Mouse (Mus musculus): ENCODE measurements around the gene Cfap77. TPM values are rescaled to one million over a fixed set of nuclear protein-coding genes. Genes with fewer than 3 reads are reported as not detected.

Cfap77 gene
- total and polyA plus RNA-seq, 3 experiments: 0.55 to 2.2 (median 0.73) TPM

GRCm38 (mm10) chr2:28903871-28904270, 151.0 kb downstream of the Cfap77 start:
- DNase-seq (ENCODE audit: low spot score) (no peak), ATAC-seq (ENCODE audit: extremely low read depth, insufficient number of reproducible peaks, low FRiP score, poor library complexity, severe bottlenecking) (no peak)
- Histone ChIP-seq H3K4me1 (ENCODE audit: insufficient read depth, low read depth, low read length) (no peaks in the 10 kb centered on the region; the same call in 1 of the 2 replicates), H3K9me3 (replicated peaks) (no peaks in the 10 kb centered on the region), H3K4me3 (ENCODE audit: low read depth, low read length) (no peak overlapping the region), H3K36me3 (replicated peaks) (peaks cover 96% of the 10 kb centered on the region), H3K27me3 (ENCODE audit: insufficient read depth, low read length) (no peaks in the 10 kb centered on the region)
- no peak for TF ChIP-seq POLR2AphosphoS5 (IDR thresholded peaks at IDR 0.05; ENCODE audit: insufficient replicate concordance, low read depth, low read length)
- TF ChIP-seq GATA2 (IDR thresholded peaks at IDR 0.05; ENCODE audit: borderline replicate concordance, low read depth, low read length): no peak
- no peak for TF ChIP-seq CTCF (IDR thresholded peaks at IDR 0.05; ENCODE audit: low read depth, low read length)
- no peak for TF ChIP-seq TAL1 (conservative IDR thresholded peaks at IDR 0.05; ENCODE audit: low read depth, low read length)
- no peak for TF ChIP-seq GATA1 (IDR thresholded peaks at IDR 0.05; ENCODE audit: borderline replicate concordance, low read length)

- peaks cover 97% of the 10 kb centered on the region for H3K36me3 ChIP-seq (replicated peaks)
- ATAC-seq (ENCODE audit: extremely low read depth, insufficient number of reproducible peaks, low FRiP score, poor library complexity, severe bottlenecking): no peak
These were observed 152.6 kb downstream of the Cfap77 start for GRCm38 (mm10) chr2:28902291-28902690.

GRCm38 (mm10) chr2:28897340-28897899, 157.4 kb downstream of the Cfap77 start:
- Histone ChIP-seq H3K4me3 (ENCODE audit: low read depth, low read length) (no peak overlapping the region), H3K4me1 (ENCODE audit: insufficient read depth, low read depth, low read length) (peaks cover 26% of the 10 kb centered on the region), H3K36me3 (replicated peaks) (peaks cover 98% of the 10 kb centered on the region), H3K27me3 (ENCODE audit: insufficient read depth, low read length) (no peaks in the 10 kb centered on the region), H3K9me3 (replicated peaks) (no peaks in the 10 kb centered on the region)
- DNase-seq (ENCODE audit: low spot score): no peak
- ATAC-seq (ENCODE audit: extremely low read depth, insufficient number of reproducible peaks, low FRiP score, poor library complexity, severe bottlenecking): no peak
- TF ChIP-seq CTCF (IDR thresholded peaks at IDR 0.05; ENCODE audit: low read depth, low read length) (no peak), TAL1 (conservative IDR thresholded peaks at IDR 0.05; ENCODE audit: low read depth, low read length) (no peak), GATA1 (IDR thresholded peaks at IDR 0.05; ENCODE audit: borderline replicate concordance, low read length) (no peak), POLR2AphosphoS5 (IDR thresholded peaks at IDR 0.05; ENCODE audit: insufficient replicate concordance, low read depth, low read length) (no peak), GATA2 (IDR thresholded peaks at IDR 0.05; ENCODE audit: borderline replicate concordance, low read depth, low read length) (no peak)

More at GRCm38 (mm10) chr2:28902291-28902690, 152.6 kb downstream of the Cfap77 start:
- Histone ChIP-seq H3K4me1 (ENCODE audit: insufficient read depth, low read depth, low read length) (peaks cover 6% of the 10 kb centered on the region), H3K9me3 (replicated peaks) (no peaks in the 10 kb centered on the region), H3K4me3 (ENCODE audit: low read depth, low read length) (no peak overlapping the region), H3K27me3 (ENCODE audit: insufficient read depth, low read length) (no peaks in the 10 kb centered on the region)
- TF ChIP-seq TAL1 (conservative IDR thresholded peaks at IDR 0.05; ENCODE audit: low read depth, low read length) (no peak), POLR2AphosphoS5 (IDR thresholded peaks at IDR 0.05; ENCODE audit: insufficient replicate concordance, low read depth, low read length) (no peak), CTCF (IDR thresholded peaks at IDR 0.05; ENCODE audit: low read depth, low read length) (no peak), GATA2 (IDR thresholded peaks at IDR 0.05; ENCODE audit: borderline replicate concordance, low read depth, low read length) (no peak), GATA1 (IDR thresholded peaks at IDR 0.05; ENCODE audit: borderline replicate concordance, low read length) (no peak)
- DNase-seq (ENCODE audit: low spot score): no peak

GRCm38 (mm10) chr2:28895876-28896275, 159.0 kb downstream of the Cfap77 start:
- H3K27me3 ChIP-seq (ENCODE audit: insufficient read depth, low read length): no peaks in the 10 kb centered on the region
- H3K4me3 ChIP-seq (ENCODE audit: low read depth, low read length): no peak overlapping the region
- H3K36me3 ChIP-seq (replicated peaks): peaks cover 99% of the 10 kb centered on the region
- DNase-seq (ENCODE audit: low spot score) (no peak), ATAC-seq (ENCODE audit: extremely low read depth, insufficient number of reproducible peaks, low FRiP score, poor library complexity, severe bottlenecking) (no peak)
- no peaks in the 10 kb centered on the region for H3K9me3 ChIP-seq (replicated peaks)
- TF ChIP-seq TAL1 (conservative IDR thresholded peaks at IDR 0.05; ENCODE audit: low read depth, low read length) (no peak), POLR2AphosphoS5 (IDR thresholded peaks at IDR 0.05; ENCODE audit: insufficient replicate concordance, low read depth, low read length) (no peak), GATA1 (IDR thresholded peaks at IDR 0.05; ENCODE audit: borderline replicate concordance, low read length) (no peak), CTCF (IDR thresholded peaks at IDR 0.05; ENCODE audit: low read depth, low read length) (no peak), GATA2 (IDR thresholded peaks at IDR 0.05; ENCODE audit: borderline replicate concordance, low read depth, low read length) (no peak)
- H3K4me1 ChIP-seq (ENCODE audit: insufficient read depth, low read depth, low read length): peaks cover 26% of the 10 kb centered on the region

GRCm38 (mm10) chr2:28893526-28893925, 161.3 kb downstream of the Cfap77 start:
- DNase-seq (ENCODE audit: low spot score) (no peak), ATAC-seq (ENCODE audit: extremely low read depth, insufficient number of reproducible peaks, low FRiP score, poor library complexity, severe bottlenecking) (no peak)
- no peaks in the 10 kb centered on the region for H3K9me3 ChIP-seq (replicated peaks)
- no peak overlapping the region for H3K4me3 ChIP-seq (ENCODE audit: low read depth, low read length)
- TF ChIP-seq POLR2AphosphoS5 (IDR thresholded peaks at IDR 0.05; ENCODE audit: insufficient replicate concordance, low read depth, low read length) (no peak), GATA1 (IDR thresholded peaks at IDR 0.05; ENCODE audit: borderline replicate concordance, low read length) (no peak), CTCF (IDR thresholded peaks at IDR 0.05; ENCODE audit: low read depth, low read length) (no peak), GATA2 (IDR thresholded peaks at IDR 0.05; ENCODE audit: borderline replicate concordance, low read depth, low read length) (no peak), TAL1 (conservative IDR thresholded peaks at IDR 0.05; ENCODE audit: low read depth, low read length) (no peak)
- no peaks in the 10 kb centered on the region for H3K27me3 ChIP-seq (ENCODE audit: insufficient read depth, low read length)
- peaks cover 99% of the 10 kb centered on the region for H3K36me3 ChIP-seq (replicated peaks)
- H3K4me1 ChIP-seq (ENCODE audit: insufficient read depth, low read depth, low read length): peaks cover 29% of the 10 kb centered on the region

- ATAC-seq (ENCODE audit: extremely low read depth, insufficient number of reproducible peaks, low FRiP score, poor library complexity, severe bottlenecking): no peak
- Histone ChIP-seq H3K36me3 (replicated peaks) (peaks cover 99% of the 10 kb centered on the region), H3K4me1 (ENCODE audit: insufficient read depth, low read depth, low read length) (peaks cover 29% of the 10 kb centered on the region), H3K4me3 (ENCODE audit: low read depth, low read length) (no peak overlapping the region), H3K27me3 (ENCODE audit: insufficient read depth, low read length) (no peaks in the 10 kb centered on the region), H3K9me3 (replicated peaks) (no peaks in the 10 kb centered on the region)
- TF ChIP-seq TAL1 (conservative IDR thresholded peaks at IDR 0.05; ENCODE audit: low read depth, low read length): no peak
- no peak for DNase-seq (ENCODE audit: low spot score)
These were observed 162.1 kb downstream of the Cfap77 start for GRCm38 (mm10) chr2:28892796-28893195.
